Mouse (Mus musculus): ENCODE data around the gene Vps33a. TPM values are rescaled to one million over a fixed set of nuclear protein-coding genes. Genes with fewer than 3 reads are reported as not detected.

The Vps33a gene
- polyA plus RNA-seq, 1 experiment: 20.5 TPM

GRCm38 (mm10) chr5:123510160-123510559 lies 62.7 kb downstream of the Vps33a start, which contains the start of gene B3gnt4:
B3gnt4 (plus strand) TSS chr5:123510460.
- Histone ChIP-seq H3K9ac (ENCODE audit: low read depth, poor library complexity, severe bottlenecking) (no peak within 1 kb of the TSS), H3K27me3 (ENCODE audit: control insufficient read depth, insufficient read depth, low read length, poor library complexity, severe bottlenecking) (no peaks in the 10 kb centered on the region), H3K4me3 (ENCODE audit: low read depth, low read length) (no peak within 1 kb of the TSS)

GRCm38 (mm10) chr5:123508921-123509320 lies 63.9 kb downstream of the Vps33a start:
- Histone ChIP-seq H3K9me3 (replicated peaks; ENCODE audit: control insufficient read depth, insufficient read depth, low read length, poor library complexity, severe bottlenecking) (no peaks in the 10 kb centered on the region), H3K9ac (ENCODE audit: low read depth, poor library complexity, severe bottlenecking) (peak overlapping the region; percentile 83), H3K36me3 (ENCODE audit: control insufficient read depth, insufficient read depth, low read length, poor library complexity, severe bottlenecking) (no peaks in the 10 kb centered on the region), H3K4me1 (ENCODE audit: control insufficient read depth, insufficient read depth, low read length) (peaks cover 7% of the 10 kb centered on the region), H3K27me3 (ENCODE audit: control insufficient read depth, insufficient read depth, low read length, poor library complexity, severe bottlenecking) (no peaks in the 10 kb centered on the region), H3K27ac (ENCODE audit: insufficient read depth, low read length) (no peak overlapping the region), H3K4me3 (ENCODE audit: low read depth, low read length) (peak overlapping the region; percentile 86)
- TF ChIP-seq POLR2A (IDR thresholded peaks at IDR 0.05; ENCODE audit: insufficient read depth, low read length) (no peak), CTCF (IDR thresholded peaks at IDR 0.05; ENCODE audit: low read depth, low read length) (no peak), EP300 (IDR thresholded peaks at IDR 0.05; ENCODE audit: insufficient read depth, low read depth, low read length) (no peak)

More at GRCm38 (mm10) chr5:123510160-123510559, 62.7 kb downstream of the Vps33a start, which contains the start of gene B3gnt4:
- no peaks in the 10 kb centered on the region for H3K9me3 ChIP-seq (replicated peaks; ENCODE audit: control insufficient read depth, insufficient read depth, low read length, poor library complexity, severe bottlenecking)
- no peak within 1 kb of the TSS for H3K27ac ChIP-seq (ENCODE audit: insufficient read depth, low read length)
- peaks cover 7% of the 10 kb centered on the region for H3K4me1 ChIP-seq (ENCODE audit: control insufficient read depth, insufficient read depth, low read length)
- peaks cover under 1% of the 10 kb centered on the region; the same call in 1 of the 2 replicates for H3K36me3 ChIP-seq (ENCODE audit: control insufficient read depth, insufficient read depth, low read length, poor library complexity, severe bottlenecking)
- TF ChIP-seq CTCF (IDR thresholded peaks at IDR 0.05; ENCODE audit: low read depth, low read length) (no peak), POLR2A (IDR thresholded peaks at IDR 0.05; ENCODE audit: insufficient read depth, low read length) (no peak), EP300 (IDR thresholded peaks at IDR 0.05; ENCODE audit: insufficient read depth, low read depth, low read length) (no peak)

GRCm38 (mm10) chr5:123507936-123508723 lies 64.7 kb downstream of the Vps33a start:
- H3K36me3 ChIP-seq (ENCODE audit: control insufficient read depth, insufficient read depth, low read length, poor library complexity, severe bottlenecking): no peaks in the 10 kb centered on the region
- TF ChIP-seq POLR2A (IDR thresholded peaks at IDR 0.05; ENCODE audit: insufficient read depth, low read length) (no peak), EP300 (IDR thresholded peaks at IDR 0.05; ENCODE audit: insufficient read depth, low read depth, low read length) (no peak), CTCF (IDR thresholded peaks at IDR 0.05; ENCODE audit: low read depth, low read length) (no peak)
- peaks cover 7% of the 10 kb centered on the region for H3K4me1 ChIP-seq (ENCODE audit: control insufficient read depth, insufficient read depth, low read length)
- peak overlapping the region; percentile 83 for H3K9ac ChIP-seq (ENCODE audit: low read depth, poor library complexity, severe bottlenecking)
- no peaks in the 10 kb centered on the region for H3K27me3 ChIP-seq (ENCODE audit: control insufficient read depth, insufficient read depth, low read length, poor library complexity, severe bottlenecking)
- H3K27ac ChIP-seq (ENCODE audit: insufficient read depth, low read length): no peak overlapping the region
- H3K9me3 ChIP-seq (replicated peaks; ENCODE audit: control insufficient read depth, insufficient read depth, low read length, poor library complexity, severe bottlenecking): no peaks in the 10 kb centered on the region
- H3K4me3 ChIP-seq (ENCODE audit: low read depth, low read length): peak overlapping the region; percentile 86

GRCm38 (mm10) chr5:123501973-123502372 lies 70.9 kb downstream of the Vps33a start:
- no peaks in the 10 kb centered on the region for H3K9me3 ChIP-seq (replicated peaks; ENCODE audit: control insufficient read depth, insufficient read depth, low read length, poor library complexity, severe bottlenecking)
- H3K36me3 ChIP-seq (ENCODE audit: control insufficient read depth, insufficient read depth, low read length, poor library complexity, severe bottlenecking): no peaks in the 10 kb centered on the region
- no peak overlapping the region for H3K27ac ChIP-seq (ENCODE audit: insufficient read depth, low read length)
- no peaks in the 10 kb centered on the region for H3K27me3 ChIP-seq (ENCODE audit: control insufficient read depth, insufficient read depth, low read length, poor library complexity, severe bottlenecking)
- H3K4me3 ChIP-seq (ENCODE audit: low read depth, low read length): no peak overlapping the region
- peaks cover under 1% of the 10 kb centered on the region for H3K4me1 ChIP-seq (ENCODE audit: control insufficient read depth, insufficient read depth, low read length)
- TF ChIP-seq POLR2A (IDR thresholded peaks at IDR 0.05; ENCODE audit: insufficient read depth, low read length) (no peak), CTCF (IDR thresholded peaks at IDR 0.05; ENCODE audit: low read depth, low read length) (no peak), EP300 (IDR thresholded peaks at IDR 0.05; ENCODE audit: insufficient read depth, low read depth, low read length) (no peak)
- no peak overlapping the region for H3K9ac ChIP-seq (ENCODE audit: low read depth, poor library complexity, severe bottlenecking)

- Histone ChIP-seq H3K4me3 (ENCODE audit: low read depth, low read length) (no peak overlapping the region), H3K27ac (ENCODE audit: insufficient read depth, low read length) (no peak overlapping the region), H3K9me3 (replicated peaks; ENCODE audit: control insufficient read depth, insufficient read depth, low read length, poor library complexity, severe bottlenecking) (no peaks in the 10 kb centered on the region), H3K9ac (ENCODE audit: low read depth, poor library complexity, severe bottlenecking) (no peak overlapping the region), H3K36me3 (ENCODE audit: control insufficient read depth, insufficient read depth, low read length, poor library complexity, severe bottlenecking) (no peaks in the 10 kb centered on the region), H3K4me1 (ENCODE audit: control insufficient read depth, insufficient read depth, low read length) (peaks cover 2% of the 10 kb centered on the region), H3K27me3 (ENCODE audit: control insufficient read depth, insufficient read depth, low read length, poor library complexity, severe bottlenecking) (no peaks in the 10 kb centered on the region)
- TF ChIP-seq CTCF (IDR thresholded peaks at IDR 0.05; ENCODE audit: low read depth, low read length): peak; percentile 44
- TF ChIP-seq EP300 (IDR thresholded peaks at IDR 0.05; ENCODE audit: insufficient read depth, low read depth, low read length): no peak
- TF ChIP-seq POLR2A (IDR thresholded peaks at IDR 0.05; ENCODE audit: insufficient read depth, low read length): no peak
Observed at GRCm38 (mm10) chr5:123499717-123500116, 73.1 kb downstream of the Vps33a start.

GRCm38 (mm10) chr5:123489935-123490334 lies 82.9 kb downstream of the Vps33a start:
- Histone ChIP-seq H3K4me3 (ENCODE audit: low read depth, low read length) (no peak overlapping the region), H3K27ac (ENCODE audit: insufficient read depth, low read length) (no peak overlapping the region), H3K27me3 (ENCODE audit: control insufficient read depth, insufficient read depth, low read length, poor library complexity, severe bottlenecking) (no peaks in the 10 kb centered on the region), H3K9me3 (replicated peaks; ENCODE audit: control insufficient read depth, insufficient read depth, low read length, poor library complexity, severe bottlenecking) (no peaks in the 10 kb centered on the region), H3K4me1 (ENCODE audit: control insufficient read depth, insufficient read depth, low read length) (no peaks in the 10 kb centered on the region), H3K36me3 (ENCODE audit: control insufficient read depth, insufficient read depth, low read length, poor library complexity, severe bottlenecking) (no peaks in the 10 kb centered on the region), H3K9ac (ENCODE audit: low read depth, poor library complexity, severe bottlenecking) (no peak overlapping the region)
- TF ChIP-seq EP300 (IDR thresholded peaks at IDR 0.05; ENCODE audit: insufficient read depth, low read depth, low read length) (no peak), CTCF (IDR thresholded peaks at IDR 0.05; ENCODE audit: low read depth, low read length) (no peak), POLR2A (IDR thresholded peaks at IDR 0.05; ENCODE audit: insufficient read depth, low read length) (no peak)
